Mouse (Mus musculus) brain, adult 10 weeks (tissue): Measurements from ENCODE around the gene Olfr90. TPM values are rescaled to one million over a fixed set of nuclear protein-coding genes. Genes with fewer than 3 reads are reported as not detected.

Experiments
- polyA plus RNA-seq: library from polyadenylated mRNA; stranded (reverse); fragments of 350-450 nt; fragmentation: Illumina TruSeq; extraction: RNeasy Lipid Tissue Mini Kit (QIAGEN cat#74804); gene quantifications from one replicate; pipeline ENCODE4 v1.2.3, GENCODE M21; 2015; ENCODE audit warnings: low read depth, low replicate concordance

Olfr90 gene
- not detected for polyA plus RNA-seq

DNA sequence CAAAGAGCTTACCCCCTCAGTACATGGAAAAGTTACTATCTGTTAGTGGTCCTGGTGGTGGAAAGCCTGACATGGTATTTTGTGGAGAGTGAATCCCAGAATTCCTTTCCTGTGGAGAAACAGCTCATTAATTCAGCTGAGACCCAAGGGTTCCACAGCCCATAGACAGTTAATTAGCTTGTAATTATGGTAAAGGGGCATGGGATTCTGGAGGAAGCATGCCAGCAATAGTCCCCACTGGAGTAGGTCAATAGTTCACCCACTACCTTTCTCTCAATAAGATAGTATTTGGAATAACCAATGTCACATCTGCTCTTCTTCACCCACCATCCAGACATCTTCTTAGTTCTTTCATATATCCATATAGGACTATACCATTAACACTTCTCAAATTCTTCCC lies at the start of gene Olfr90:
Gene Olfr90 (minus strand): TSS at position 101 of the 400 bp plus-strand sequence.

GRCm38 (mm10) chr17:37119988-37120387 lies 31.7 kb upstream of the Olfr90 start, which contains the start of gene Olfr92:
Gene Olfr92 (minus strand): TSS chr17:37120088.

GRCm38 (mm10) chr17:37098178-37098577 lies 9.9 kb upstream of the Olfr90 start, which contains the start of gene Olfr91:
Gene Olfr91 (minus strand): TSS chr17:37098278.

DNA sequence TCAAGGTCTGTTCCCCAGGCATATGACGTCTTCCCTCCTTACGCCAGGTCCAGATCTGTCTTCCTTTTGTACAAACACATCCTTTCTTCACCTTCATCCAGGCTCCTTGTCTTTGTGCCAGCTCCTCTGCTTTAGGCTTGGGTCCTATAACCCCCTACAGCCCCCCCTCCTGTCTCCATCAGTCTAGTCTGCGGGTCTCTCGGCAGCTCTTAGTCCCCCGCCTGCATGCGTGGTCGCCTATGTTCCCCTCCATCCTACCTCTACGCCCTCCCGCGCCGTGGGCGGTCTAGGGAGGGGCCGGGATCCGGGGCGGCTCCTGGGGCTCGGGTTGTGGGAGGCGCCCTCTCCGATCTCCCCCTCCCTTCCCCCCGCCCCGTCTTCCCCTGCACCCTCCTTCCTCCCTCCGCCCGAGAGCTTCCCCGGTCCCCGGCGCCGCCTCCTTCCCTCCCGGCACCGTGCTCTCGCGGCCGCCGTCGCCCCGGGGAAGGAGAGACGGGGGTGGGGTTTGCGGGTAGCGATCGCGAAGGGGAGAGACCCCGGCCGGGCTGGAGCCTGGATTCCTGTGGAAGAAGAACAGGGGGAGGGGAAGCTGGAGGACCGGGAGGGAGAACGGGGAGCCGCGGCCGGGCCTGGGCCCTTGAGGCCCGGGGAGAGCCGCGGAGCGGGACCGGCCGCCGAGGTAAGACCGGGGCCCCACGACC lies 42.5 kb downstream of the Olfr90 start, which contains the start of gene Gabbr1:
Gene Gabbr1 (plus strand): TSS at position 356 of the 701 bp plus-strand sequence.

Other genes with a start within 250 kb of the Olfr90 start
- not detected for gene Trim15, start 221.3 kb downstream of the Olfr90 start, polyA plus RNA-seq
- gene Trim10, start 218.9 kb downstream of the Olfr90 start, polyA plus RNA-seq, result not detected
- gene Trim40, start 198.4 kb downstream of the Olfr90 start, polyA plus RNA-seq, result 0.42 TPM
- gene Trim31, start 190.4 kb downstream of the Olfr90 start, polyA plus RNA-seq, result not detected
- 5.6 TPM for gene Rnf39, start 145.6 kb downstream of the Olfr90 start, polyA plus RNA-seq
- 197 TPM for gene Ppp1r11, start 136.8 kb downstream of the Olfr90 start, polyA plus RNA-seq
- 60.3 TPM for gene Znrd1, start 129.9 kb downstream of the Olfr90 start, polyA plus RNA-seq
- gene Znrd1as, start 129.9 kb downstream of the Olfr90 start, polyA plus RNA-seq, result 8.0 TPM
- gene 2410137M14Rik, start 107.3 kb downstream of the Olfr90 start, polyA plus RNA-seq, result 0.74 TPM
- 1.2 TPM for gene H2-M5, start 99.0 kb downstream of the Olfr90 start, polyA plus RNA-seq
- 12.3 TPM for gene Zfp57, start 87.3 kb downstream of the Olfr90 start, polyA plus RNA-seq
- gene Mog, start 65.1 kb downstream of the Olfr90 start, polyA plus RNA-seq, result 122 TPM
- gene Gabbr1, start 42.5 kb downstream of the Olfr90 start, polyA plus RNA-seq, result 529 TPM
- gene Olfr91, start 9.8 kb upstream of the Olfr90 start, polyA plus RNA-seq, result not detected
- gene Olfr92, start 31.6 kb upstream of the Olfr90 start, polyA plus RNA-seq, result not detected
- not detected for gene Olfr93, start 73.0 kb upstream of the Olfr90 start, polyA plus RNA-seq
- not detected for gene Ubd, start 105.4 kb upstream of the Olfr90 start, polyA plus RNA-seq
- gene Olfr94, start 112.5 kb upstream of the Olfr90 start, polyA plus RNA-seq, result not detected
- not detected for gene Olfr95, start 124.6 kb upstream of the Olfr90 start, polyA plus RNA-seq
- gene Olfr96, start 131.6 kb upstream of the Olfr90 start, polyA plus RNA-seq, result not detected
- gene Olfr97, start 148.8 kb upstream of the Olfr90 start, polyA plus RNA-seq, result not detected
- not detected for gene Olfr98, start 175.2 kb upstream of the Olfr90 start, polyA plus RNA-seq
- 5.0 TPM for gene H2-M3, start 181.7 kb upstream of the Olfr90 start, polyA plus RNA-seq
- gene Olfr99, start 195.0 kb upstream of the Olfr90 start, polyA plus RNA-seq, result not detected
- not detected for gene Olfr101, start 215.8 kb upstream of the Olfr90 start, polyA plus RNA-seq
- not detected for gene Olfr102, start 228.6 kb upstream of the Olfr90 start, polyA plus RNA-seq